Mouse (Mus musculus) embryonic fibroblast, embryonic 13.5 days (primary cell): ENCODE measurements around the gene Camta1.

Experiments
- CTCF ChIP-seq: IDR thresholded peaks from 2 replicates; pipeline ENCODE4 v1.5.1; 2011; ENCODE audit warnings: mild to moderate bottlenecking, control low read depth, low read length, moderate library complexity, borderline replicate concordance; ENCODE audit not compliant: insufficient read depth
- POLR2A ChIP-seq: IDR thresholded peaks from 2 replicates; pipeline ENCODE4 v1.6.1; 2011; ENCODE audit warnings: low read depth, mild to moderate bottlenecking, control low read depth, low read length, moderate library complexity

DNA sequence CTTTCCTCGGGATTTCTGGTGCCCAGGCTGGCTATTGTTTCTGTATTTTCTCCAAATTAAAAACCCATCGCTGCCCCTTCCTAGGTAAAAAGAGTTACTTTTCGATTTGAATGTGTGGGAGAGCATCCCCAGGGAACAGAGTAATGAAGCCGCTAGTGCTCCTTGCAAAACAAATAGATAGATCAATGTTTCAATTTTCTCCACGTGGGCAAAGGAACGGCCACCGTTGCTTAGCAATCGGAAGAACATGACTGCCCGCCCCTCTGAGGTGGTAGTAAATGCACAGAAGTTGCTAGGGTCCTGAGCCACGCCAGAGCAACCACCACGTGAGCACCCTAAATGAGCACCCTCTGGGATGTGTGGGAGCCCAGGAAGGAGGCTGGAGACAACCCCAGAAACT lies 648.2 kb downstream of the Camta1 start:
- TF ChIP-seq CTCF (no peak), POLR2A (no peak)
